Mouse (Mus musculus): ENCODE measurements around the gene Gm8050.
"Not testable (repeated sequence)": the region's sequence is repeated elsewhere in the genome, so short reads cannot be mapped to it uniquely, and the experiment has no call there.

The Gm8050 gene

DNA sequence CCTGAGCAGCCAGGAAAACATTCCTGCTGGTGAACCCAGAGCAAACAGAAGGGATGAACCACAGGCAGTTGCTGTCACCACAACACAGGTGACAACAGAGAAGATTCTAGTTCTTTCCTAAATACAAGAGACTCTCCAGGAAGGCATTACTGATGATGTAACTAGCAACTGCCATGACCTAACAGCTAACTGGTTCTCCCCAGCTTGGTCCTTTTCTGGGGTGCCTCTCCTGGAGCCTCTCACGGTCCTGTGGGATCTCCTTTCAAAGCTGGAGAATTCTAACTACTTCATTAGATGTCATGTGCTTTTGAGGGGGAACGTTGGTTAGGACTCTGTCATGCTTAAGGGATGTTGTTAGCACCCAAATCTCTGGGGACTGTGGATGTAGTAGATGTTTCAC, at the start of gene Gm8050:
Gene Gm8050, minus strand, starts transcription at position 101 of the 400 bp plus-strand sequence.
- not testable (repeated sequence) for DNase-seq

DNA sequence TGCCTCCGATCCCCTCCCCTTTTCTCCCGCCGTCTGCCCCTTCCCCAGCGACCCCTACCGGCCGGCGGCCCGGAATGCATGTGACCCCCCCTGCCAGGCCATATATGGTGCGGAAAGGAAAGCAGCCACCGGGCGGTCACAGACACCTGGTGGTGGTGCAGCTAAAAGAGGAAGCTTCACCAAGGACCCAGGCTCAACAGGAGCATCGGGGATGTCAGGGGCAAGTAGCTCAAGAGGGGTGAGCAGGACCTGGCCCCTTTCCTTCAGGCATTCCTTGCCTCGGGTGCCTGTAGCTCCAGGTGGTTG, 37.1 kb upstream of the Gm8050 start:
- peak in 1 of 2 experiments; percentile 7 for DNase-seq

DNA sequence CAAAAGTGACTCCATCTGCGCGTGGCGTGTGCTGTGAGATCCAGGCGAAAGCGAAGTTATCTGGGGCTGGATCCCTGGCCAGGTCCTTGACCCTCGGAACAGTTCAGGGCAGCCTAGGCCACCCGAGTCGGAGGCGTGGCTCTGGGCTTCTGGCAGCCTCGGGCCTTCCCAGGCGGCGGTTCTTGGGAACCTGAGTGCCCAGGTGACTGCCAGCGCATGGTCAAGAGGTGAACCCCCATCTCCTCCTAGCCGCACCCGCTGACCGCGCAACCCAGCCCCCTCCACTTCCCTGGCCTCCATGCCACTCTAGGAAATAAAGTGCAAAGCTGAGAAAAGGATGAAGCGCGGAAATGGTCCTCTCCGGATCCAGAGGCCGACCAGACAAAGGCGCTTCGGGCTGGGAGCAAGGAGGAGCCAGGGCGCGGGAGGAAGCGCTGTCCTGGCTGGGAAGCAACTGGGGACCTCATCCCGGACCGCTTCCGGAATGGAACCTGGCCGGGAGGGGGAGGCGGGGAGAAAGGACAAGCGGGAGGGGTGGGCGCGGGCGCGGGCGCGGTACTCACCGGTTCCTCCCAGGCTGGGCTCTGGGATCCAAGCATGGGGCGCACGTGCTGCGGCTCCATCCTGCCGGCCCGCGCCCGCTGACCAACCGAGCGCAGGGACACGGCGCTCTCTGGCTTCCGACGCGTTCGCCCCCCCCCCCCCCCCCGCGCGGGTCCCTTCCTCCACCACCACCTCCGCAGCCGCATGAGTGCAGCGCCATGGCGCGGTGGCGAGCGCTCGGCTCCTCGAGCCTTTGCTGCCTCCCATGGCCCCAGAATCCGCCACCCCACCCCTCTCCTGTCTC, 36.6 kb upstream of the Gm8050 start:
- peak in 1 of 2 experiments; percentile 38 for DNase-seq

DNA sequence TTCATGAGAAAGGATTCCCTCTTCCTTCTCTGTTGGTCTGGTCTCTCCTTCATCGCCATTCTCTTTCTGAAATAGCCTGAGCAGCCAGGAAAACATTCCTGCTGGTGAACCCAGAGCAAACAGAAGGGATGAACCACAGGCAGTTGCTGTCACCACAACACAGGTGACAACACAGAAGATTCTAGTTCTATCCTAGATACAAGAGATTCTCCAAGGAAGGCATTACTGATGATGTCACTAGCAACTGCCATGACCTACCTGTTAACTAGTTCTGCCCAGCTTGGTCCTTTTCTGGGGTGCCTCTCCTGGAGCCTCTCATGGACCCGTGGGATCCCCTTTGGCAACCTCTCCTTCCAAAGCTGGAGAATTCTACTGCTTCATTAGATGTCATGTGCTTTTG, 22.2 kb upstream of the Gm8050 start, which contains the start of gene Gm3636:
Gene Gm3636, minus strand, starts transcription at position 101 of the 400 bp plus-strand sequence.
- DNase-seq: not testable (repeated sequence)

DNA sequence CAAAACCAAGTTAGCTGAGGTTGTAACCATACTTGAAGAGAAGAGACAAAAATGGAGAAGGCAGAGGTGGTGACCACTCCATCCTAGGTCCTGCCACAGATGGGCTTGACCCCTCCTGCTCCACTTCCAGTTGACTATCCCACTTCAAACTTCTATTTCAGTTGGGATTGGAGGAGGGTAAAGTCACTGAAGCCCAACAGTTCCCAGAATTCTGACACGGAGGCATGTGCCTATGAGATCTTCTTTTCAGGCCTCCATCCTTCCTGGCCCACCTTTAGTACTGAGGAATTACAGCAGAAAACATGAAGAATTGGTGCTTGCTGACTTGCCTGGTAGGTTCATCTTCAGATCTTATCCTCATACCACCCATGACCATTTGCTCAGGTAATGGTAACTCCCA, 36.0 kb downstream of the Gm8050 start, which contains the start of gene Gm10251:
Gene Gm10251, minus strand, starts transcription at position 101 of the 400 bp plus-strand sequence.
- DNase-seq: not testable (repeated sequence)
